Mouse (Mus musculus) heart, adult 2 months (tissue): ENCODE data around the gene Prrxl1. TPM values are rescaled to one million over a fixed set of nuclear protein-coding genes. Genes with fewer than 3 reads are reported as not detected.

Source experiments
- DNase-seq, 2 experiments: peaks; one replicate each; pipeline ENCODE4 v3.0.0; 2021
- H3K27ac ChIP-seq: fragments of 200-600 bp; 2 replicates; pipeline ENCODE4 v1.8.1; 2022
- H3K27me3 ChIP-seq: fragments of 200-500 bp; 2 replicates; pipeline ENCODE4 v1.6.1; 2012; ENCODE audit warnings: mild to moderate bottlenecking, low read length, inconsistent platforms, mixed read lengths; ENCODE audit not compliant: control insufficient read depth, insufficient read depth
- H3K36me3 ChIP-seq: fragments of 200-500 bp; 2 replicates; pipeline ENCODE4 v1.6.1; 2012; ENCODE audit warnings: low read length, inconsistent platforms; ENCODE audit not compliant: control insufficient read depth, insufficient read depth
- H3K4me1 ChIP-seq: fragments of 200-500 bp; 2 replicates; pipeline ENCODE4 v1.6.1; 2011; ENCODE audit warnings: low read length; ENCODE audit not compliant: control insufficient read depth, insufficient read depth
- H3K4me3 ChIP-seq: fragments of 200-600 bp; 2 replicates; pipeline ENCODE4 v1.8.1; 2022
- H3K79me2 ChIP-seq: fragments of 200-500 bp; replicated peaks from 2 replicates; pipeline ENCODE4 v1.6.1; 2012; ENCODE audit warnings: mild to moderate bottlenecking, inconsistent platforms, low read length, moderate library complexity, mixed read lengths; ENCODE audit not compliant: control insufficient read depth, insufficient read depth
- H3K9ac ChIP-seq: fragments of 200-500 bp; 2 replicates; pipeline ENCODE4 v1.6.1; 2012; ENCODE audit warnings: low read depth, mild to moderate bottlenecking, control low read depth, inconsistent platforms, low read length, mixed read lengths
- CTCF ChIP-seq: fragments of 200-600 bp; IDR thresholded peaks from 2 replicates; pipeline ENCODE4 v1.8.1; 2022; ENCODE audit warnings: antibody characterized with exemption, mild to moderate bottlenecking, moderate library complexity
- EP300 ChIP-seq: fragments of 200-500 bp; IDR thresholded peaks from 2 replicates; pipeline ENCODE4 v1.6.1; 2011; ENCODE audit warnings: low read depth, low read length, control low read depth; ENCODE audit not compliant: insufficient read depth
- POLR2A ChIP-seq: fragments of 200-500 bp; IDR thresholded peaks from 2 replicates; pipeline ENCODE4 v1.6.1; 2011; ENCODE audit warnings: mild to moderate bottlenecking, low read depth, low read length, control low read depth; ENCODE audit not compliant: insufficient read depth
- WGBS: fragments of 180-500 bp; shearing (Covaris S2); methylation state at CpG from one replicate; pipeline ENCODE4 v1.1.7; 2018; 5-methylcytosine and 5-hydroxymethylcytosine counted together
- intact Hi-C: fragments of 180-260 bp; cut with DNase I; formaldehyde crosslinking; loops from one replicate; pipeline ENCODE4 v1.15.1; 2025
- polyA plus RNA-seq: library from polyadenylated mRNA; depleted of rRNA; stranded (reverse); fragments of >200 nt; gene quantifications from 2 replicates; pipeline ENCODE4 v1.2.3, GENCODE M21; 2012
- total RNA-seq, 2 experiments: library from RNA; stranded (reverse); gene quantifications; 2 replicates each; pipeline ENCODE4 v1.2.3; 2021

The Prrxl1 gene
- total and polyA plus RNA-seq, 3 experiments: not detected

GRCm38 (mm10) chr14:32678565-32678964, 79.4 kb downstream of the Prrxl1 start:
- DNase-seq: no peak
- TF ChIP-seq CTCF: no peak
- no peak for TF ChIP-seq EP300
- no peak for TF ChIP-seq POLR2A
- H3K27me3 ChIP-seq: no peaks in the 10 kb centered on the region
- no peak overlapping the region for H3K9ac ChIP-seq
- H3K4me3 ChIP-seq: no peak overlapping the region
- H3K79me2 ChIP-seq: no peaks in the 10 kb centered on the region
- WGBS: 59% methylated on average over 3 of the region's 3 CpGs
- intact Hi-C loops: no loop called here
- H3K36me3 ChIP-seq: no peaks in the 10 kb centered on the region
- peaks cover 3% of the 10 kb centered on the region; the same call in 1 of the 2 replicates for H3K4me1 ChIP-seq
- H3K27ac ChIP-seq: no peak overlapping the region

DNA sequence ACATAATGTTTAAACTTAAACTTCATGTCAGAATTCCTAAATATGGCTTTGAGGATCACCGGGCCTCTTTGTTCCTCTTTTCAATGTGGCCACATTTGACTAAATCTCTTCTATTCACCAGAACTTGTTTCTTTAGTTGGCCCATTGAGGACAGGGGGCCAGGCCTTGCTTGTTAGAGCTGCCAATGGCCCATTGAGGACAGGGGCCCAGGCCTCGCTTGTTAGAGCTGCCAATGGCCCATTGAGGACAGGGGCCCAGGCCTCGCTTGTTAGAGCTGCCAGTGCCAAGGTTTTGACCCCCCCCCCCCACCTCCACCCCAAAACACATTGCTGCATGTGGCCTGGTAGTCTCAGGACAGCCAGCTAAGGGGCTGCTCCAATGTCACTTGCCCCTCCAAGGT, 82.4 kb downstream of the Prrxl1 start:
- TF ChIP-seq EP300 (no peak), CTCF (no peak), POLR2A (no peak)
- Histone ChIP-seq H3K79me2 (no peaks in the 10 kb centered on the region), H3K9ac (no peak overlapping the region), H3K4me3 (no peak overlapping the region), H3K4me1 (peaks cover 5% of the 10 kb centered on the region), H3K27me3 (no peaks in the 10 kb centered on the region), H3K27ac (no peak overlapping the region), H3K36me3 (no peaks in the 10 kb centered on the region)
- intact Hi-C loops: no loop called here
- DNase-seq: no peak
- WGBS: 83% methylated on average over 3 of the region's 3 CpGs

- Histone ChIP-seq H3K27ac (peak overlapping the region; percentile 92), H3K36me3 (no peaks in the 10 kb centered on the region), H3K79me2 (no peaks in the 10 kb centered on the region), H3K4me1 (peaks cover 7% of the 10 kb centered on the region), H3K27me3 (no peaks in the 10 kb centered on the region), H3K9ac (peak overlapping the region; percentile 34), H3K4me3 (peak overlapping the region; percentile 51)
- intact Hi-C loops: no loop called here
- TF ChIP-seq CTCF (no peak), EP300 (no peak), POLR2A (no peak)
- DNase-seq: no peak
- 68% methylated on average over 12 of the region's 12 CpGs for WGBS
These were observed 83.3 kb downstream of the Prrxl1 start for GRCm38 (mm10) chr14:32682536-32682935.

DNA sequence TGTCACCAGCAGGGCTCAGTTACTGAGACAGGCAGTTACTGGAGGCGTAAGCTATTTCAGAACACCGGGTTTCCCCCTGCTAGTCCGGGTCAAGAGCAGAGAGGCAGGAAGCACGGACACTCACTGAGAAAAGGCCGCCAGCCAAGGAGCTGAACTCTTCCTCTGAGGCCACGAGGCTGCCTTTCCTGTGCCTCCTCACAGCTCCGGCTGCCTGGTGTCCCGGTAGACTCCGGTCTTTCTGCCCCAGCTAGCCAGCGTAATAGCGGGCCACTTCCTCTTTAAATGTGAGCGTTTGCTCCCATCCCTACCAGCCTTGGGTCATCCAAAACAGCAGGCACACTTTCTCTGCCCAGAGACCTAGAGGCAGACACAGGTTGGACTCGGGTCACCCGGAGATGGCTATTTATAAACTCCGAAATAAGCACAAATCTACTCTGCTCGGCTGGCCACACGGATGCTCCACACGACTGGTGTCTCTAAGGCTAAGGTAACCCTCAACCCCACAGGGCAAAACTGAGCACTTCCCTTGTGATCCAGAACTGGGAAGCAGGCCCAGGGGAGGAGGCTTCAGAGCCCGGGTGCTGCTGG, 84.1 kb downstream of the Prrxl1 start:
- peak overlapping the region; percentile 51 for H3K4me3 ChIP-seq
- H3K9ac ChIP-seq: peak overlapping the region; percentile 62
- no peaks in the 10 kb centered on the region for H3K27me3 ChIP-seq
- intact Hi-C loops: no loop called here
- DNase-seq: peak; percentile 64 to 68
- peak overlapping the region; percentile 92 for H3K27ac ChIP-seq
- WGBS: 8% methylated on average over 19 of the region's 19 CpGs
- H3K79me2 ChIP-seq: no peaks in the 10 kb centered on the region
- no peaks in the 10 kb centered on the region for H3K36me3 ChIP-seq
- TF ChIP-seq CTCF (peak; percentile 16; the same call in 1 of the 2 replicates), EP300 (0 out of 2 replicates have a peak, but pooled peaks have one; percentile 16), POLR2A (peak; percentile 59)
- peaks cover 7% of the 10 kb centered on the region for H3K4me1 ChIP-seq

- DNase-seq: peak in 1 of 2 experiments; percentile 42
- no peak for TF ChIP-seq CTCF
- no peak for TF ChIP-seq POLR2A
- no peak for TF ChIP-seq EP300
- 59% methylated on average over 19 of the region's 19 CpGs for WGBS
- Histone ChIP-seq H3K36me3 (no peaks in the 10 kb centered on the region), H3K9ac (peak overlapping the region; percentile 81), H3K4me1 (peaks cover 7% of the 10 kb centered on the region), H3K27ac (peak overlapping the region; percentile 92), H3K4me3 (peak overlapping the region; percentile 51), H3K27me3 (no peaks in the 10 kb centered on the region), H3K79me2 (no peaks in the 10 kb centered on the region)
- intact Hi-C loops: loop anchor here (2.0 kb wide), 1 partner anchor 17 kb away; no protein-coding TSS in a partner anchor
These were observed 85.0 kb downstream of the Prrxl1 start for GRCm38 (mm10) chr14:32683982-32684734.

GRCm38 (mm10) chr14:32684735-32685105, 85.5 kb downstream of the Prrxl1 start:
- H3K36me3 ChIP-seq: no peaks in the 10 kb centered on the region
- peak in 1 of 2 experiments; percentile 23 for DNase-seq
- 67% methylated on average over 19 of the region's 19 CpGs for WGBS
- H3K27ac ChIP-seq: peak overlapping the region; percentile 92
- TF ChIP-seq CTCF: no peak
- no peak for TF ChIP-seq POLR2A
- no peak for TF ChIP-seq EP300
- no peaks in the 10 kb centered on the region for H3K27me3 ChIP-seq
- H3K4me3 ChIP-seq: peak overlapping the region; percentile 51
- intact Hi-C loops: loop anchor here (2.0 kb wide), 1 partner anchor 16 kb away; no protein-coding TSS in a partner anchor
- peak overlapping the region; percentile 81 for H3K9ac ChIP-seq
- no peaks in the 10 kb centered on the region for H3K79me2 ChIP-seq
- peaks cover 7% of the 10 kb centered on the region for H3K4me1 ChIP-seq
